In the genomic region with DNA sequence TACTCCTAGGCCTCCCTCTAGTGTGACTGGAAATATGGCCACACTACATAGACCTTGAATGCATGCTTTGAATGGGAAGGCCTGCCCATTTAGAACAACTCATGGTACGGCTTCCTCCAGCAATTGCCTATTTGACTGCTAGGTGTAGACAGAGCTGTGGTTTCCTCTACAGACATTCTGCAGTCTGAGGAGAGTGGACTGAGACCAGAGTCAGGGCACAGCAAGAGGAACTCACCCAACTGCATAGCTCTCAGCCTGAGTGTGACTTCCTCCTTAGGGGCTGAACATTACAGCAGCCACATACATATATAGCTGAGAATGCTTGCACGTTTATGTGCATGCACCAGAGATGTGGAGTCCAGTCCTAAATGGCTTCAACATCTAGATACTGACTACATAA, we compare ENCODE assay signal across 10 mouse cellular contexts.
"Had no signal": no experiment of that assay in that cellular context is flagged by ENCODE, and none has a peak within 500 bp of the region (broad histone marks: within the 10 kb centered on the region; RNA-seq: fewer than 3 reads in every experiment).

No protein-coding gene starts in this region.

- DNase-seq: liver, embryonic 13.5 days; lung, adult 2 months; midbrain, embryonic 14.5 days; right cerebral cortex, adult 18-20 months; right cerebral cortex, postnatal 14 days; right cerebral cortex, postnatal 4 days; thymus, adult 2 months; thymus, postnatal 14 days; thymus, postnatal 4 days had no signal

- ATAC-seq: intestine, postnatal 0 days had no signal
